Mouse (Mus musculus) granulocyte monocyte progenitor cell, adult 5-6 weeks (primary cell): ENCODE data around the gene Zfp383. TPM values are rescaled to one million over a fixed set of nuclear protein-coding genes. Genes with fewer than 3 reads are reported as not detected.
"Not testable (repeated sequence)": the region's sequence is repeated elsewhere in the genome, so short reads cannot be mapped to it uniquely, and the experiment has no call there.

Experiments used
- ATAC-seq: replicated peaks from 2 replicates; pipeline ENCODE4 v1.8.0; 2016; ENCODE audit warnings: mild to moderate bottlenecking, moderate TSS enrichment, inconsistent platforms; ENCODE audit not compliant: poor library complexity, severe bottlenecking
- total RNA-seq, 2 experiments: library from RNA; stranded (forward) in 1 of 2; stranded (reverse) in 1 of 2; fragments of 200-712, 200-1000 nt in 1 of 2; fragments of >200 nt in 1 of 2; fragmentation: Nextera tagmentation in 1 of 2; gene quantifications; 2 replicates each; pipeline ENCODE4 v1.2.3; 2014 to 2017

The Zfp383 gene
- total RNA-seq (2014; fragmentation: Nextera tagmentation) (3.7 TPM in 1 of 2 replicates, not detected in the other), total RNA-seq (2017) (0.31 and 2.8 TPM in 2 replicates)

GRCm38 (mm10) chr7:29908130-29908950, at the start of gene Zfp383:
Zfp383 (plus strand) TSS chr7:29908223.
- ATAC-seq: peak; percentile 74

- ATAC-seq: peak; percentile 100
Measured at GRCm38 (mm10) chr7:29859532-29860517, 48.2 kb upstream of the Zfp383 start, which contains the start of gene Zfp420. Zfp420 (plus strand) TSS chr7:29859979.

DNA sequence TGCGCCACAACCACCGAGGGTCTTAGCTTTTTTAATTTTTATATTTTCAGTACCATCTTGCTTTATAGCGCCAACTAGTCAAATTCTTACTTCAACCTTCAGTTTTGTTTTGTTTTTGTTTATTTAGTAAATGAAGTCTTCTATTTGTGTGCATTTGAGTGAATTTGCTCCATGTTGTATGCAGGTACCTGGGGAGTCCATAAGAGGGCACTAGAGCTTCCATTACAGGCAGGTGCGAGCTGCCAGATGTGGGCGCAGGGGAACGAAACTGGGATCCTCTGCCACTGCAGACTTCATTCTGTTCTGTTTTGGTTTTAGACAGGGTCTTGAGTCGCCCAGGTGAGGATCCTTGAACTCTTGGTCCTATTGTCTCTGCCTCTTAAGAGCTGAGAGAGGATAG, 46.4 kb upstream of the Zfp383 start:
- no peak for ATAC-seq

DNA sequence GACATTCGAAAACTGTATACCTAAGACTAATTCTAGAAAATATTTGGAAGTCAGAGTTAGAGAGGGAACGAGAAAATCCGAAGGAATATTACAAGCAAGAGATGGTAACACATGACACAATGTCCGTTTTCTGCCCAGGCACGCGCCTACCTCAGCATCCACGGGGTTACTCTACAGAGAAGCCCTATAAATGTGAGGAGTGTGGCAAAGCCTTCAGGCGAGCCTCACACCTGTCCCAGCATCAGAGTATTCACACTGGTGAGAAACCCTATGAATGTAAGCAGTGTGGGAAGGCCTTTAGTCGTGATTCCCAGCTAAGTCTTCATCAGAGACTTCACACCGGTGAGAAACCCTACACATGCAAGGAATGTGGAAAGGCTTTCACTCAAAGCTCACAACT, 33.8 kb upstream of the Zfp383 start:
- no peak for ATAC-seq

DNA sequence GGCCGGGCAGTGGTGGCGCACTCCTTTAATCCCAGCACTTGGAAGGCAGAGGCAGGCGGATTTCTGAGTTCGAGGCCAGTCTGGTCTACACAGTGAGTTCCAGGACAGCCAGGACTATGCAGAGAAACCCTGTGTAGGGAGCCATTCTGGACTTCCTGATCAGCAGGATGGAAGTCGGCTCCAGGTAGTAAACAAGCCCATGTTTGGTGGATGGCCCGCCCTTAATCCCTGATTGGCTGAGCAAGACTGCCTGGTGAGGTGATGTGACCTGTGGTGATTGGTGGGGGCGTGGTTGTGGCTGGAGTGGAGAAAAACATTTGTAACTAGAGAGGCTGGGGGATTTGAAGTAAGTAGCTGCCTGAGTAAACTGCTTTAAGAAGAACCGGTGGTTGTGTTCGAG, 30.5 kb upstream of the Zfp383 start:
- not testable (repeated sequence) for ATAC-seq

DNA sequence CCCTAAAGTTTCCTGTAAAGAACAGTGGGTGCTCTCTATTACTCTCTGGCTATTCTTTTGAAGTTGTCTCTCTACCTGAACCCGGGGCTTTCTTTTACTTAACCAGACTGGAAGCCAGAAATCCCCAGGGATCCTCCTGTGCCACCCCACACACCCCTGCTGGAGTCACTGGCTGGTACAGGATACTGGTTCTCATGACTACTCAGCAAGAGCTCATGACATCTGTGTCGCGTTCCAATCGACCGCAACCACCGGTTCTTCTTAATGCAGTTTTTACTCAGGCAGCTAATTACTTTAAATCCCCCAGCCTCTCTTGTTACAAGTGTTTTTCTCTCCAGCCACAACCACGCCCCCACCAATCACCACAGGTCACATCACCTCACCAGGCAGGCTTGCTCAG, 28.0 kb upstream of the Zfp383 start:
- ATAC-seq: no peak

GRCm38 (mm10) chr7:29880916-29881315, 27.1 kb upstream of the Zfp383 start:
- ATAC-seq: no peak

DNA sequence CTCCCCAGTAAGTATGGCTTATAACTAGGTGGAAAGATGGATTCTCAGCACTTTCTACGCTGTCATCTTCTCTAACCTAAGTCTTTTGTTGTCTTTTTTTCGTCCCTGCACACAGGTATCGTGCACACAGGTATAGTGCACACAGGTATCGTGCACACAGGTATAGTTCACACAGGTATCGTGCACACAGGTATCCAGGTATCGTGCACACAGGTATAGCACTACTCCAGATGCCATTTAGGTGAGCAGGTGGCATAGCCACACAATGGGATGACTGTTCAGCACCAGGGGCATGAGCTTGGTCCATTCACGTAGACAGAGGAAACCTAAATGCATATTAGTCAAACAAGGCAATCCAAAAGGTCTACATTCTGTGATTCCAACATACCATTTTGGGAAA, 17.5 kb upstream of the Zfp383 start:
- ATAC-seq: no peak

GRCm38 (mm10) chr7:29892756-29893155, 15.3 kb upstream of the Zfp383 start:
- ATAC-seq: no peak

- ATAC-seq: no peak
Measured at GRCm38 (mm10) chr7:29898351-29898750, 9.7 kb upstream of the Zfp383 start.

GRCm38 (mm10) chr7:29904101-29904500, 3.9 kb upstream of the Zfp383 start:
- ATAC-seq: no peak

- peak; percentile 83 for ATAC-seq
Measured at GRCm38 (mm10) chr7:29905966-29906681, 1.9 kb upstream of the Zfp383 start, which contains the start of gene Zfp27. Zfp27 (minus strand) TSS chr7:29906572.

GRCm38 (mm10) chr7:29906682-29907058, 1.4 kb upstream of the Zfp383 start:
- ATAC-seq: no peak

- ATAC-seq: no peak
Measured at GRCm38 (mm10) chr7:29907206-29907605, 817 bp upstream of the Zfp383 start.

DNA sequence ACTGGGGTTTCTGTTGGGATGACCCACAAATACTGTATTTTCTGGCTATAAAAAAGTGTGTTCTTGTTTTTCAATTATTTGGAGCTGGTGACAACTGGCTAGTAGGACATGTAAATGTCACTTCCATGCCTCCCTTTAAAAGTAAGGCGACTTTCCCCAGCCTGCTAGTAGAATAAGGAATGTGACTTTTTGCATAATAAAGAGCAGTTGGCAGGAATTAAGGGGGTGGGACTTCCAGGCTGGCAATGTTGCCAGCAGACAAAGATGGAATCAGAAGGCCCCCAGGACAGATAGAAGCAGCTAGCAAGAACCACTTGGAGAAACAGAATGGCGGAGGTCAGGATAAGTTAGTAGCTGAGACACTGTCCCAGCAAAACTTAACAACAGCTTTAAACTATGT, 2.2 kb downstream of the Zfp383 start:
- no peak for ATAC-seq

- no peak for ATAC-seq
Measured at GRCm38 (mm10) chr7:29912172-29912571, 4.1 kb downstream of the Zfp383 start.

DNA sequence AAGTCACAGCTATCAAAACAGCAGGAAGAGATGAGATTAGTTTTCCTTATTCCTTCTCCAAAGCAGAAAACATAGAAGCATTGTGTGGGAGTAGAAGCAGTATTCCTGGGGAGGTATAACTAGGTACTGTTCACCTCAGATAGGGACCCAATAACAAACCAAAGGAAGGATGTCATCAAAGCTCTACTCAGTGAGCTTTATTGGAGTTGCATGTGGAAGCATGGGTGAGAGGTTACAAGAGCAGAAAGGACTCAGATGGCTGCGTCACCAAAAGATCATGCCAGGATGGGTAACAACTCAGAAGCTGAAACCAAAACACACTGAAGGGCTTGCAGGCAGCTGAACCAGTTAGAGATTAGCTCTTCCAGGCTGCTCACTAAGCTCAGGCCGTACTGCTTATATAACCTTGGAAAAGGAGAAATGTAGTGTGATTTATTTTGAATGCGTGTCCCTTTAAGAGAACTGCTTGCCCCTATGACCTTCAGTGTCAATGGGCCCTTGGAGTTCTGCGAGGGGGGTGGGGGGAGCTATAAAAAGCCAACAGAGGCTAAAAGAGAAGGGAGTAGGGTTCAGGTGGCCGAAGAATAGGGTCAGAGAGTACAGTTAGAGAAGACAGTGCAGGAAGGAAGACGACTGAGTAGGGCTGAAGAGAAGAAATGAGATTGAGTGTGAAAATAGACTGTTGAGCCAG, 9.5 kb downstream of the Zfp383 start:
- ATAC-seq: no peak

DNA sequence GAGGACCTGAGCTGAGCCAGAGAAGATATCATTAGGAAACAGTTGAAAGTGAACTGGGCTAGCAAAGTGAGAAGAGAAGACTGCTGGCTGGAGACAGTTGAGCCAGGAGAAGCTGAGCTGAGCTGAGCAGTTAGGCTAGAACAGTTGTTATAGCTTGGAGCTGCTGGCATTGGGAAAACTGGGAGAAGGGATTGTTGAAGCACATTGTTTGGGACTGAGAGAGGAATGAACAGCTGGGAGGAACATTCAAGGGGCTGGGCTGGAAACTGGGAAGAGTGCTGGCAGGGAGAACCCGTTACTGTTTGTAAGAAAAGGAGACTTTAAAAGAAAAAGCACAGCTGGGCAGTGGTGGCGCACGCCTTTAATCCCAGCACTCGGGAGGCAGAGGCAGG, 10.0 kb downstream of the Zfp383 start:
- no peak for ATAC-seq

- ATAC-seq: no peak
Measured at GRCm38 (mm10) chr7:29921439-29922093, 13.5 kb downstream of the Zfp383 start.
